Mouse (Mus musculus) cerebellum, adult 18-20 months (tissue): ENCODE measurements at regions not wholly inside any gene's neighbourhood (a gene's known extent, or its start where the extent isn't known, plus 50 kb on each side); places are given as distances from the start of the nearest gene placed in this dataset.

Experiments
- DNase-seq, 2 experiments: peaks; one replicate each; pipeline ENCODE4 v3.0.0; 2021

DNA sequence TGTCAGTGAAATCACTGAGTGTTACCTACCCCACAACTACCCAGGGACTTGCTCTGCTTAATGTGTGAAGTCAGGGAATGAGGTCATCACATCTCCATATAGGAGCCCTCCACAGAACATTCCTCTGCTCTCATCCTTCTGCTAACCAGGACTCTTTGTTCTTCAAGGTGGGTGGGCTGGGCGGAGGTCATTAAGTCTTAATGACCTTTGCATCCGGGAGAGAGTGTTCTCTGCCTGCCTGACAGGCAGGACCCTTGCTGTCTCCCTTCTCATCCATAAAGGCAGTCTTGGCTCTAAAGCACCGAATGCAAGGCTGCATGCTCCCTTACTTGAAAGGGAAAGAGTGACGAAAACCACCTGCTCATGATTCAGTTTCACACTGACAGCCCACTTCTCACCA lies 1051.4 kb downstream of the Slc22a22 start:
- DNase-seq, result no peak

DNA sequence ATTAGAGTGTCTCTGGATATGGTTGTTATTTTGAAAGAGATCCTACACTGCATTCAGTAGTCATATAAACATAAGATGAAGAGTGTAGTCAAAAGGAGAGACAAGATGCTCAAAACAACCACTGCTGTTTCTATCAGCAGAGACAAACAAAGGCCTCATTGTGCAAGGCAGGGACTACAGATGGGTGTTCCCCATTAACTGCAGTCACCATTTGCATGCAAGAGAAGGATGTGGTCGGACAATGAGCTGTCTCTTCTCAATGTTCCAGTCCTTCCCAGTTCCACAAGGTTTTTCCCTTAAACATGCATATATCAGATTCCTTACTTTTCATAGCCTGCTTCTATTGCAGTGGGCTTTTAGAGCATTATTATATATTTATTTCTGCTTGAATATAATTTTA lies 1056.7 kb downstream of the Slc22a22 start:
- no peak for DNase-seq

DNA sequence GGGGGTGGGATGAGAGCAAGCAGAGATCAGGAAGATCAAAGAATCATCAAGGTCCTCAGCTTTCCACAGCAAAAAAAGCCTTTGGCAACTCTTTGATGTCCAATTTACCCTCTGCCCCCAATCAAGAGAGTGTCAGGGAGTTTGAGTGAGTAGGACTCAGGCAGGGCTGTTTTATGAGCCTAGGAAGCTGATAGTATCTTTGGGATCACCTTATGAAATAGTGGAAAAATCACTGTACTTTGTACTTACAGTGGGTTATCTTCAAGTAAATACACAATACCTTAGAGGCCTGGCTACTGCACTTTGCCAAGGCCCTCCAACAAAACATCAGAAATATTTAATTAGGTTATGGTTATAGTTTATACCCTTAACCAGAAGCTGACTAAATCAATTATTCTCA lies 1085.4 kb downstream of the Slc22a22 start:
- no peak for DNase-seq

DNA sequence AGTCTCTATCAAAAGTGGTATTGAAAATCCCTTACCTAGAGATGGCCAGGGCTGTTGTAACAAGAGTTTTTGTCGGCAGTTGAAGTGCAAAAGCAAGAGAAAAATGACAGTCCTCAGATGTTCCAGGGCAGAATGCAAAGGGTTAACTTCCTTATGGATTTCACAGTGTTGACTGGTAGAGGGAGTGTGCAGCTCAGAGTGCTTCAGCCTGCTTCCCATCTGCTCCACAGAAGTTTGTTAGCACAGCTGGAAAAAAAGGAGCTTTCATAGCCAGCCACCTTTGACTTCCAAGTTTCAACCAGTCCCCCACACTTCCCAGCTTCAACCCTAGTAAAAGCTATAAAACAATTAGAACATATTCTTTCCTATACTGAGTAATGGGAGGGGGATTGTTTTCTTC lies 1098.9 kb downstream of the Slc22a22 start:
- DNase-seq, result no peak

DNA sequence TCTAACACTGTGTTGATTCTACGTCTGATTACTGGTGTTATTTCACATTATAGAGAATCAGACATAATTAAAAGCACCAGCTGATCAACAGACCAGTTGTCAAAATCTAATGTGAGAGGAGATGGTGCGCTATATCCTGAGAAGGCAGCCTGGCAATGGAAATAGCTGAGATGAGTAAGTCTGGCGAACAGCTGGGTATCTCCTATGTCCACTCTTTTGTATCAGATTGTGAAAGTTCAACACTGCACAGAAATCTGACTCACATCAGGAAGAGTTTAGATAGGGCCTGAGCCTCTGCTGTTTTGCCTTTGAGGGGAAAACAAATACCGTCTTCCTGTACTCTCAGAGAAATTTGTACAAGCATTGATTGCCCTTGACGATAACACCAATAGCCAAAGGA lies 1126.5 kb downstream of the Slc22a22 start:
- DNase-seq, result no peak

DNA sequence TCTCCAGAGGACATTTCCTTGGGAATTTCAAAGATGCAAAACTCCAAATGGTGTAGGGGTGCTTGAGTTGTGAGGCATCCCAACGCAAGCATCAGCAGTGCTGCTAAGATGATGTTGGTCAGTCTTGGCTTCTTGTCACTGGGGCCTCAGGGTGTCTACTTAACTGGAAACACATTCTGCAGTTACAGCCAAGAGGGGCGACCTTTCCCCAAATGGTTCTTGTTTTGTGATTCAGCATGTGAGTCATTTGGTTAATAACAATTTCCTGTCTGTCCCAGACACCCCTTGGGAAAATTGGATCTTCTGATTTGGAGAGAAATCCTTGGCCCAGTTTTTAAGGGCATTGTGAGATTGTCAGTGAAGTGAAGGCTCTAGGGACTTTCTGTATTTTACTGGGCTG lies 1131.3 kb downstream of the Slc22a22 start:
- no peak for DNase-seq

DNA sequence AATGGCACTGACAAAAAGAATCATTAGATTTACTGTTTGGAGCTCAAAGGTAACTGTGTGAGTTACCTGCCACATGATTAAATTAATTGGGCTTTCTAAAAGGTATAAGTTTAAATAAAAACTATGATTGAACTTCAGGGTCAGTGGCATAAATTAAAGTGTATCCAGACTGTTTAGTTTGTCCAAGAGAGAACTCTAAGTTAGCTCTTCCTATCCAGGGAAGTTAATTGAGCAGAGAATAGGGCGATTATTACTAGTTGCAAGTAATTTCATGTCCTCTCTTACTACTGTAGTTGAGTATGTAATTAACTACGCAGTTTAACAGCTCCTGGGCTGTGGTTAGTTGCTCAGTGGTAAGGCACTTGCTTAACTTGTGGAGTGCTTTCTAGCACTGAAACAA lies 1132.5 kb downstream of the Slc22a22 start:
- DNase-seq, result no peak

DNA sequence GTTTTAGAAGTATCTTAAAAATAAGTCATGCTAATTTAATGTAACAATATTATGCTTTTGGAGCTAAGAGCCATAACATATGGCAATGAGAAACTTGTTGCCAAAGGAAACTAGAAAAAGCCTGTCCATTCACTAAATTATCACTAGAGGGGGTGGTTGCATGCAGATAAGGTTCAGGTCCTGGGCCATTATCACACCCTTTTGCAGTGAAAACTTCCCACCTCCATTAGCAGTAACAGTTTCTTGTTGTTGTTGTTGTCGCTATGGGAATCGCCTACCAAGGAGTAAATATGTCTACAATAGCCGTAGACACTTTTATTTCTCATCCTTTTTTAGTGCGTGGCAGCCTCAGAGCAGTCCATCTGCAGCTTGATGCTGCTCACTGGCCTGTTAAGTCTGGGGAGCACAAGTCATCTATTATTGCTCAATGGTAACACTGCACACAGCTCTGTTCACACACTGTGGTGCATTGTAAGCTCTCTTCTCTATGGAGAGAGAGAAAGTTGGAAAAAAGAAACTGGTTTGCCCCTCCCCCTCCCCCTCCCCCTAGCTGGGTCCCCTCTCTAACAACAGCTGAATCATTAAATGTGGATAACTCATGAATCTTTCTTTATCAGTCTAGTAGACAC lies 1133.0 kb downstream of the Slc22a22 start:
- DNase-seq, result no peak

DNA sequence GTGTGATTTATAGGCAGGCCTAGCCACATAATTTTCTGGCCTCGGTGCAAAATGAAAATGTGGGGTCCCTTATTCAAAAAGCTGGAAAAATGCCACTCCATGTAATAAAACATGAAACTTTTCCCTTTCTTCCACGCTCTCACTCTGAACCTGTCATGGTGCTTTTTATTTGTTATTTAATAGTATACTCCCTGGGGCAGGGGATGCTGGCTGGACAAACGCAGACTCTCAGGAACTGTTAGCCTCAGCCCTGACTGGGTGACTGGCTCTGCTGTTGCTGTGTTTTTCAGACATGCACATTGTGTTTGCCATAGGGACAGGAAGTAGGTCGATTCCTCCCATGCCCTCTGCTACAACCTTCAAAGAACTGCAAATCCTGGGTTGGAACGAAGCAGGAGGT lies 1139.5 kb downstream of the Slc22a22 start:
- no peak for DNase-seq

DNA sequence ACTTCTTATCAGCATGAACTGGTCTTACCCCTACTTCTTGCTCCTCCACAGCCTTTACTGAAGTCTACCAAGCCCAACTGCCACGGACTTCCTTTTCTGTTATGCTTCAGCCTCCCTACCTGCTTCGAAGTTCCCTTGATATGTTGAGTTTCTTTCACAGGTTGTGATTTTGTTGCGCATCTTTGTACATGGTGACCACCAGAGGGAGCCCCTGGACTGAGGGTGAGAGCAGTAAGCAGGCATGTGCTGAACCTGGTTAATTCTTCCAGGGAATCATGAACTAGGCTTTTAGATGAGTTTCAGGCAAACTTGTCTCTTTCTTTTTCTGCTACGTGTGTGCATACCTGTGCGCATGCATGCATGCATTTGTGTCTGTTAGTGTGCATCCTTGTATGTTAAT lies 1141.0 kb downstream of the Slc22a22 start:
- DNase-seq, result peak; percentile 26 to 43

DNA sequence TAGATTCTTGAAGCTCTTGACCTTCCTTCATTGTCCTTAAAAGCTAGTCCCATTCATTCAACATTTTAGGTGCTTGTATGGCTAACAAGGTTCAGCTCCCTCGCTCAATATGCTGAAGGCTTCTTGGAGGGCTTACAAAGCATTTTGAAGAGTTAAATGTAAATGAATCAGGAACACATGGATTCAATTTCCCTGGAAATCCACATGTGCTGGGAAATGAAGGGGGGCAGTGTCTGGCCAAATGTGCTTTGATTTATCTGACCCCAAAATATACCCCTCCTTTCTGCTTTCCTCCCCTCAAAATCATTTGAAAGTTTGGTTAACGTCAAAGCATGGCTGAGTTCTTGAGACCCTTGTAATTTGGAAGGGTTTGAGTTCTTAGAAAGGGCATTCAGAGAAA lies 1142.4 kb downstream of the Slc22a22 start:
- DNase-seq, result no peak

DNA sequence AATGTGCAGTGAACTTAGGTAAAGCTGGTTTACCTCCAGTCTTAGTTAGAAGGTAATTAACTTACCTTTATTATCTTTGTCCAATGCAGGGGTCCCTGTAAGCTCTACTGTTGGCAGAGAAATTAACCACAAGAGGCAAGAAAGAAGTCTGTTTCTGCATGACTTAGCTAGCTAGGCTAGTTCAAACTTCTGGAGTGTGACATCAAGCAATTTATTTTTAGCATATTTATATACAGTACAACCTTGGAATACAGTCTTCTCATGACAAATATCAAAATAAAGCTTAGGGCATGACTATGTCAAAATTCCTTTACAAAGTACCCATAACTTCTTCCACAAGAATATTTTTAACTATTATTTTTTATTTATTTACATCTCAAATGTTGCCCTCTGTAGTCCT lies 1156.9 kb downstream of the Slc22a22 start:
- DNase-seq, result no peak

DNA sequence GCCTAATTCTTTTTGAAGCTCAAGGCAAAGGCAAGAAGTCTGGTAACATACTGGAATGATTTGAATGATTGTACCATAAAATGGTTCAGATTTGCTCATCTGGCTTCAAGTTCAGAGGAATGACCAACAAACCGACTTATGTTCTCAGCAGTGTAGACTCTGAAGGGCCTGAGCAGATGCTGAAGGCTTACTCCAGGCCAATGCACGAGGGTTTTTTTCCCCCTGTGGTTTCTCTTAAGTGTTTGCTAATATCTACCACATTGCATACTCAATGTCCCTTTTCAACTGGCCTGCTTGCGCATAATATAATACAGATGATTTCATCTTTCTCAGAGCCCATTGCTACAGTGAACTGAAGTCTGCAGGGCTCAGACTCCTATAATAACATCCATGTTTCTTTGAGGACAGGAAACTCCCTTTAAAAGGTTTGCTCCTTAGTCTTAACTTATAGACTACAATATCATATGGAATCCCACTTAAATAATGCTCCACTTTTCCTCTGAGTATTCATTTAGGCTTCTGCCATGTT lies 1182.5 kb downstream of the Slc22a22 start:
- no peak for DNase-seq

DNA sequence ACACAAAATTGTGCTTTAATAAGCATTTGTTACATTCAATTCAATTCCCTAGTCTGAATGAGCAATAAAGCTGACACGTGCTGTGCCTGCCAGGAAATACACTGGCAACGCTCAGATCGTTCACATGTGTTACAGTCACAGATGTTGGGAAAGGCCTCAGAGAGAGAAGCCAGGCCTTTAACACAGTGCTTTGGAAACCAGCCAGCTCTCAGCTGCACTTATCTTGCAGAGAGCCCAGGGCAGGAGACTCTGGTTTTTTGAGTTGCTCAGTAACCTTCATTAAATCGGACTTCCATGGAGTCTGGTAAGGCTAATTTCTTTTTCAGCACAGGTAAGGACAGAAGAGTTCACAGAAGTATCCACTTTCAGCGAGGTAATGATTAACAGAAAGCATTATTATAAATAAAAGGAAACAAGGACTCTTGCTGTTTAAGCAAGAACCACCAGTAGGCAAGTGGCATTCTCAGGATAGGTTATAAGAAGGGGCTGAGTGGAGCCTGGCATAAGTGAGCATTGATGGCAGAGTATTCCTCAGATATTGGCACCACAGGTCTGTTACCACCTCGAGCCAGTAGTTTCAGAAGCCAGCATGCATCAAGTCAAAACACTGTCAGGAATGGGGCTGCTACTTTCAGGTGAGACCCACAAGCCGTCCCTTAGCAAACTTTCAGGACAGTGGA lies 1198.7 kb downstream of the Slc22a22 start:
- DNase-seq, result no peak

DNA sequence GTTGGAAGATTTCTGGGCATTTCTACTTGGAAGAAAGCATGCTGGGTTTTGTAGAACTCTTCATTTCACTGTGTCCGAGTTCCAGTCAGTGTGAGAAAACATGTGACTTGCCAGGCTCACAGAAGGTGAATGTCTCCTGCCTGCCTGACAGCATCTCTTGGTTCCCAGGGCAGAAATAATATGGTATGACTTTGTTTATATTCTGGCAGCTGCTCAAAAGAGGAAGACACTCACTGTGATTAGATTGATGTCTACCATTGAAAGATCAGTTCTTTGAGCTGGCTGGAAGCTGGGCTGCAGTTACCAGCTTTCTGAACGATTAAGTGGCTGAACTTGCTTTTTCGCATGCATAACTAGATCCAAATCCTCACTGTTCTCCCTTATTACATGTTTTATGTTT lies 1199.4 kb downstream of the Slc22a22 start:
- DNase-seq, result no peak

DNA sequence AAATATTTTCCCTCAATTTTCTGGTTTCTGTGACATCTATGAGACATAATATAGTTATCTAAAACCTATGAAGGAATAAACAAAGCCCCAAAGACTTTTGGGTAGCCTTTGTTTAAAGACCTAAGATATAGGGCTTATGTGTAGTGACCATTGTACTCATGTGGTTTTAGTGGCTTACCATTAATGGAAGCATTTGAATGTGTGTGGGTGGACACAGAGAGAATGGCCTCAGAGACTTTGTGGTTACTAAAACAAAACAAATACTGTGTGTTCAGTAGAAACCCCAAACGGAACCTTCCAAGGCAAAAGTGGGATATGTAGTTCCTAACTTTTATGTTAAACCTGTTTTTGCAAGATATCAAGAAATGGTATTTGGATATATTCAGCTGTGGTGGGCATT lies 1228.7 kb downstream of the Slc22a22 start:
- no peak for DNase-seq

DNA sequence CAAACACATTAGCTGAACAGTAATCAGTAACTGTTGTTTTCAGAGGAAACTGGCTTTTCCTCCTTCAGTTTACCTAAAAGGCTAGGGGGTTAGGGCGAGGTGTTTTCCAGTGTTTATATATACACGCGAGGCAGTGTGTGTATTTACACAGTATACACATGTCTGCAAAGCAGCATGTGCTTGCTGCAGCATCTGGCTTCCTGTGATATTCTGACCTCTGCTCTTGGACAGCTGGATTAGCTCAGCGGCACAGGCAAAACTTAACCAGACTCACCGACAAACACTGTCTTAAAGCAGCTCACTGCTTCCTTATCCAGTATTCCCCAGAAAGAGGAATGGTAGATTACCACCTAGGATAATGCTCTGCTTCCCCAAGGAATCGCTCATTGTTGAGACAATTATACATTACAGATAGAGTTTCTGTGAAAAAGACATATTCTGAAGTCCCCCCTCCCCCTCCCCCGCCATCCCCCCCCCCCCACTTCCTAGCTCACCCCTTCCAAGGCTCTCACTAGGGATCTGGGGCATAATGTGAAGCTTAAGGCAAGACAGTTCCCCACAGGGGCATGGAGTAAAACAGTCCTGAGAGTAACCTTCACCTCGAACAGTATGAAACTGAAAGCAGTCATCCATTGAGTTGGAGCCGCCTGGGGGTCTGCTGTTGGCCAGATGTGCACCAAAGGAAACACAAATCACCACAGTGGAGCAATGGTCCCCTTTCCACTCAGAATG lies 1233.3 kb downstream of the Slc22a22 start:
- no peak for DNase-seq

DNA sequence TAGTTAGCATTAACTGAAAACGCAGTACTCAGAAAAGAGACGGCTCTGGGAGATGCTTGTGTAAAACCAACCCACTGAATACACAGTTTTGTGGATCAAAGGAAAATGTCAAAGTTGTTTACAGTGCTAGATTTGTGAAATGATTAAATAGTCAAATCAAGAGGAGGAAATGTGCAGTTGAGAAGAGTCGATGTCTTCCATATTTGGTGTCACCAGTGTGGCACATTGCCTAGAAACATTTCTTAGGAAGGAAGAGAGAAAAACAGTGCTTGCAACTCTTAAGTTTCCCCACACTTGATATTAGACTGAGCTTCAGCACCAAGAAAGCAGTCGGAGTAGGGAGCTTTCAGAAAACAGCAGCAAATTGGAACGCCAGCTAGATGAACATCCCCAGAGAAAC lies 1274.9 kb downstream of the Slc22a22 start:
- DNase-seq, result no peak

DNA sequence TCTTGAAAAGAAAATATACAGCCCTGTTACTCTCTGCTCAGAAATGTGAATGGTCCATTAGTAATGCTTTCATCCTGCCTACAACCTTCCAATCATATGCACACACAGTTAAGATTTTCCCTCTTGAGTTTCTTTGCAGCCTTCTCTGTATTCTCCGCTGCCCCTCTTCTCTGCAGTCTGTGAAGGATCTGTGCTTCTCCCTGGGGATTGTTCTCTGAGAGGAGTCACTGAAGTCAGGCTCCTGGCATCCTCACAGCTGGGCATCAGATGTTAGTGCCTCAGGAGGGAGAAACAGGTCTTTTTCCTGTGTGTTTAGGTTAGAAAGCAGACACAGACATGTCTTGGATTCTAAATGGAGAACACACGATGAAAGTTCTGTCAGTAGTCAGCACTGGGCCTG lies 1278.1 kb downstream of the Slc22a22 start:
- DNase-seq, result no peak

DNA sequence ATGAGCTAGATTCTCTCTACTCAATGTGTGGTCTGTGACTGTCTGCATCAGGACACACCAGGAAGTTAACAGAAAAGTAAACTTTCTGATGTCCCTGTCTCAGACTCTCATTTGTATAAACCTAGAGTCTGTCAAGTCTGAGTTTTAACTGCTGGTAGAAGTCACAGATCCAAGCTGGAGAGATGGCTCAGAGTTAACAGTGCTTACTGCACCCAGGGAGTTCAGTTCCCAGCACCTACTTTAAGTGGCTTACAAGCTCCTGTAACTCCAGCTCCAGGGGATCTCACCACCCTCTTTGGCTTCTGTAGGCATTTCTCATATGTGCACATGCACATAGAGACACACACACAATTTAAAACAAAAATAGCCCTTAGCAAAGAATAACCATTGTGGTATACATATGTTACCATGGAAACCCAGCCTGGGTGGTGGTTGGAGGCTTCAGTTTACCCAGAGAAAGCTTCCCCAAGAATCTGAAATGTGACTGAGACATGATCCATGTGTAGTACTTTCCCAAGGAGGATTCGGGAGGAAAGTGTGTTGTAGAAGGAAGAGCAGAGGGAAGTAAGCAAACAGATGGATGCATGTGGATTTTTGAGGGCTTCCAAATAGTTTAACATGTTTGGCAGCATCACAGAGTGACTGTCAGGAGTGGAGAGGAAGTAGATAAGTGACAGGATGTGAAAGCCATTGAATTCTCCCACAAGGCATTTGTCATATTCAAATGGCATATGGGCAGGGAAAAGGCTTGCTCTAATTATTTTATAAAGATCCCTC lies 1279.8 kb downstream of the Slc22a22 start:
- DNase-seq, result no peak

DNA sequence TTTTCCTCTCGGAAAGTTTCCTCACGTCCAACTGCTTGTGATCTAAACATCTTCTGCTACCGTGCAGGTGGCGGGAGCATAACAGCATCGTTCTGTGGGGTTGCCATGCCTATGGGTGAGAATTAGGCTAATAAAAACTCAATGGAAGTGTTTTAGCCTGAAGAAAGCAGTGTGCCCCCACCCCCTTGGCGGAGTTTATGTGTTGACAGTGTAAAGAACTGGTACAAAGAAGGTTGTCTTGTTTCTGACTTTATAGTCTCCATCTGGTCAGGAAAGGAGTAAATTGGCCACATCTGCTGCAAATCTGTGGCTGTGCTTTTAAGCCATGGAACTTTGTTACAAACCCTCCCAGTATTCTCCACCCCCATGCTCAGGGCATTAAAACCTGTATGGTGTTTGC lies 1311.2 kb downstream of the Slc22a22 start:
- DNase-seq, result no peak

DNA sequence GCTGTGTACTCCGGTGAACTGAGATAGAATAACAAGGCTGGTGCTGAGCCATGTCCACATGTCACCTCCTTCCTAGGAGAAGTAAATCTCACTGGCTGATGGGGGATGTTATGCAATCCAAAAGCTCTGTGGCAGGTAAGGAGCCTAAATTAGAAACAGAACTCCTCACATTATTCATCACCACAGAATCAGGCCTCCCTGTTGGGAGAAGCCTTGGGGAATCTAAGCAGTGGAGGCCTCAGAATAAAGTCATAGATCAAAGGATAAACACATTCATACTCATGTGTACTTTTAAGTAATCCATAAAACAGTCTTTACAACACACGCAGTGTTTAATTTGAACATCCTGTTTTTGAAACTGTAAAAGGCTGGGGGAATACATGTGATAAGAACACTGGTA lies 1318.7 kb downstream of the Slc22a22 start:
- DNase-seq, result no peak

DNA sequence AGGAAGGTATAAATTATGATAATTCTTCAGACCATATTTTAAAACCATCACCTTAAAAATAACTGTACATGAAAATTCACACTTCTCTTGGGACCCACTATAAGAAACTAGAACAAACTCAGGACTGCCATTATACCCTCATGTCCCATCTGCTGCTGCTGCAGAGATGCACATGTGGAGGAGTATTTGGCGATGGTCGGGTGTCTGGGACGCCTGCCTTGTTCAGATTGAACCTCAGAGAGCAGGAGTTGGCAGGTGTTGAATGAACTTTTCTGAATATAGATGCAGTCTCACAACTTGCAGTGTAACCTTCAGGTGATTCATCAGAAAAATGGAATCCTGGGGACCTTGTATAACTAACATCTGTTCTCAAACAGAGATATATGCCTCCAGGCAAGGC lies 1338.0 kb downstream of the Slc22a22 start:
- DNase-seq, result no peak
